Mouse (Mus musculus) layer of hippocampus, adult 8-10 months (tissue): Measurements from ENCODE around the gene Manba. TPM values are rescaled to one million over a fixed set of nuclear protein-coding genes. Genes with fewer than 3 reads are reported as not detected.
"Not testable (repeated sequence)": the region's sequence is repeated elsewhere in the genome, so short reads cannot be mapped to it uniquely, and the experiment has no call there.

Source experiments
- DNase-seq, 2 experiments: peaks; one replicate each; pipeline ENCODE4 v3.0.0; 2022; ENCODE audit warnings: low spot score in 2 of 2
- total RNA-seq, 4 experiments: library from RNA; stranded (reverse); gene quantifications; 2 replicates each; pipeline ENCODE4 v1.2.4; 2022

The Manba gene
- total RNA-seq, 4 experiments from 2014 or later = 9.6 to 16.1 (median 12.6) TPM

- no peak for DNase-seq
Measured at GRCm38 (mm10) chr3:135485900-135486241, 460 bp downstream of the Manba start.

GRCm38 (mm10) chr3:135486351-135486750 lies 940 bp downstream of the Manba start:
- no peak for DNase-seq

- no peak for DNase-seq
Measured at GRCm38 (mm10) chr3:135487803-135488202, 2.4 kb downstream of the Manba start.

GRCm38 (mm10) chr3:135489865-135490520 lies 4.6 kb downstream of the Manba start:
- no peak for DNase-seq

GRCm38 (mm10) chr3:135491102-135491501 lies 5.7 kb downstream of the Manba start:
- no peak for DNase-seq

- DNase-seq = not testable (repeated sequence)
Measured at GRCm38 (mm10) chr3:135493320-135493719, 7.9 kb downstream of the Manba start.

- DNase-seq = not testable (repeated sequence)
Measured at GRCm38 (mm10) chr3:135497956-135498355, 12.5 kb downstream of the Manba start.

- DNase-seq = no peak
Measured at GRCm38 (mm10) chr3:135498891-135499290, 13.5 kb downstream of the Manba start.

GRCm38 (mm10) chr3:135503160-135503559 lies 17.7 kb downstream of the Manba start:
- DNase-seq = no peak

GRCm38 (mm10) chr3:135505369-135505909 lies 20.0 kb downstream of the Manba start:
- DNase-seq = peak; percentile 18 to 38

- DNase-seq = no peak
Measured at GRCm38 (mm10) chr3:135505916-135506482, 20.6 kb downstream of the Manba start.

- DNase-seq = no peak
Measured at GRCm38 (mm10) chr3:135507506-135507905, 22.1 kb downstream of the Manba start.

GRCm38 (mm10) chr3:135508191-135508590 lies 22.8 kb downstream of the Manba start:
- DNase-seq = no peak

GRCm38 (mm10) chr3:135510372-135510771 lies 25.0 kb downstream of the Manba start:
- no peak for DNase-seq

GRCm38 (mm10) chr3:135511683-135512082 lies 26.3 kb downstream of the Manba start:
- no peak for DNase-seq

GRCm38 (mm10) chr3:135513270-135513669 lies 27.9 kb downstream of the Manba start:
- no peak for DNase-seq

- no peak for DNase-seq
Measured at GRCm38 (mm10) chr3:135513800-135514425, 28.5 kb downstream of the Manba start.

GRCm38 (mm10) chr3:135515246-135515645 lies 29.8 kb downstream of the Manba start:
- no peak for DNase-seq

GRCm38 (mm10) chr3:135516891-135517290 lies 31.5 kb downstream of the Manba start:
- DNase-seq = peak in 1 of 2 experiments; percentile 13

- no peak for DNase-seq
Measured at GRCm38 (mm10) chr3:135518882-135519281, 33.5 kb downstream of the Manba start.

- no peak for DNase-seq
Measured at GRCm38 (mm10) chr3:135519584-135519983, 34.2 kb downstream of the Manba start.

GRCm38 (mm10) chr3:135521963-135522362 lies 36.6 kb downstream of the Manba start:
- no peak for DNase-seq
